Mouse (Mus musculus): ENCODE data around the gene Cdc45.

Cdc45 gene

GRCm38 (mm10) chr16:18788627-18789406, 23.0 kb downstream of the Cdc45 start:
- DNase-seq (ENCODE audit: low spot score in 2 of 2), result no peak

- DNase-seq (ENCODE audit: low spot score in 2 of 2), result no peak
These were observed 25.1 kb downstream of the Cdc45 start for GRCm38 (mm10) chr16:18786652-18787051.

DNA sequence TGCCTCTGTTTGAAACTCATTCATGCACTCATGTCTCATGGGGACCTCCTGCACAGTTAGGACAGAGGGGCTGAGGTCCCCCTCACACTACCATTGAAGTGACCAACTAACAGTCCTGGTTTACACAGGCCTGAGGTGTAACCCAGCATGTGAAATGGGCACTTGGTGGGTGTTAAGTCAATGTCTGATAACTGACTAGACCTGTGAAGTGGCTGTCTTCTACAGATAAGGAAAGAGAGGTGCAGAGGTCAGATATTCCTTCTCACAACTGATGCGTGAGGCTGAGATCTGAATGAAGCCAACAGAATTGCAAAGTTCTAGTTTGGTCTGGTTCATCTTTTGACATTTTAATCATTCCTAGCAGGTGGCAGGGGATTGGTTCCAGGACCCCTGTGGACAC, 26.3 kb downstream of the Cdc45 start:
- DNase-seq (ENCODE audit: low spot score in 2 of 2), result no peak

- DNase-seq (ENCODE audit: low spot score in 2 of 2), result no peak
These were observed 26.8 kb downstream of the Cdc45 start for GRCm38 (mm10) chr16:18785025-18785424.

DNA sequence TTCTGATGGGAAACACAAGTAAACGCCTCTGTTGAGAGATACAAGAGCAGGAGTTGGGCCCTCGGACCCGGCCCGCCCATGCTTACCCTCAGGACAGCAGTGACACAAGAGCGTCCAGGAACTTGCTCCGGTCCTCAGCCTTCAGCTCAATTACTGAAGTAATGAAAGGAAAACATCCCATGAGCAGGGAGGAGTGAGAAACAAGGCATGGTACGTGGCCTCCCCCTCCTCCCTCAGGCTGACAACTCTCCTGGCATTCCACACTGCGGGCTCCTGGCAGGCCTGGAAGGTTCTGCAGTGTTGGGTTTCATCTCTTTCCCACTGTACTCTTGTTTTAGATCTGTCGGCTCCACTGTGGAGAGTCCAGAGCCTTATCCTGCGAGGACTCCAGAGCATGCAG, 30.0 kb downstream of the Cdc45 start:
- DNase-seq (ENCODE audit: low spot score in 2 of 2), result no peak

DNA sequence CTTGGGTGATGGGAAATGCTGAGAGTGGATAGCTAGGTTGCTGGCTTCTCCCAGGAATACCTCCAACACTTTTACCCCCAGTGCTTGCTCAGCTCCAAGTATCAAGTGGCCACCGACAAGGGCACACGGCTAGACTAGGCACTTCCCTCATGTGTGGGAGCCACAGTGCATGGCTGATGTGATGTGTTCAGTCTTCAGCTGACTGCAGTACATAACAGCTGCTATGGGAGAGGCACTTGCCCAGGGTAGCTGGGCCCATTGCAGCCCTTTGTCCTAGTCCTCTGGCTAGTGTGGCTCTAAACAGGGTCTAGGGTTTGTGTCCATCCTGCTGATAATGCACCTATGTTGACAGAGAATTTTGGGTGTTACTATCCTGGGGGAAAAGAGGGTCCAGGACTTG, 33.3 kb downstream of the Cdc45 start:
- DNase-seq (ENCODE audit: low spot score in 2 of 2), result no peak

DNA sequence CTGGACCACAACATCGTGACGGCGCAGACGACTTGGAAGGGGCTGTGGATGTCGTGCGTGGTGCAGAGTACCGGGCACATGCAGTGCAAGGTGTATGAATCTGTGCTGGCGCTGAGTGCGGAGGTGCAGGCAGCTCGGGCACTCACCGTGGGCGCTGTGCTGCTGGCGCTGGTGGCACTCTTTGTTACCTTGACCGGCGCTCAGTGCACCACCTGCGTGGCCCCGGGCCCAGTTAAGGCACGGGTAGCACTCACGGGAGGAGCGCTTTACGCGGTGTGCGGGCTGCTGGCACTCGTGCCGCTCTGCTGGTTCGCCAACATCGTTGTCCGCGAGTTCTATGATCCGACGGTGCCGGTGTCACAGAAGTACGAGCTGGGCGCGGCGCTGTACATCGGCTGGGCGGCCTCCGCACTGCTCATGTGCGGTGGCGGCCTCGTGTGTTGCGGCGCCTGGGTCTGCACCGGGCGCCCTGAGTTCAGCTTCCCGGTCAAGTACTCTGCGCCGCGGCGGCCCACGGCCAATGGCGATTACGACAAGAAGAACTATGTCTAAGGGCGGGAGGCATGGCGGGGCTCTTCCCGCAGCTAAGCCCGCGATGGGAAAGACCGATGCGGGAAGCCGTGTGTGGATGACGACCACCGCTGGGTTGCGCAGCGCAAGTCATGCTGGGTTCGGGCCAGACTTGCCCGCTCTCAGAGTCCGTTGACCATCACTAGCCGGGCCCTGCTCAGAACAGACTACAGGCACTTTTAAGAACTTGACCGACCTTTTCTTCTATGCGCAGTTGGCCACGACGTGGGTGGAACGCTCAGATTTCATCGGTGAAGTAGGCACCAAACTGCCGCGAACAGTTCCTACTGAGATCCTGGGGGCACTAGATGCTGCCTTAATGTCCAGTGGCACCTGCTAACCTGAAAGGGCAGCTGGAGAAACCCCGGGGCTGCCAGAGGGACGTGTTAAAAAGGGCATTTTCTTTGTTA, 34.4 kb downstream of the Cdc45 start:
- DNase-seq (ENCODE audit: low spot score in 2 of 2), result no peak

DNA sequence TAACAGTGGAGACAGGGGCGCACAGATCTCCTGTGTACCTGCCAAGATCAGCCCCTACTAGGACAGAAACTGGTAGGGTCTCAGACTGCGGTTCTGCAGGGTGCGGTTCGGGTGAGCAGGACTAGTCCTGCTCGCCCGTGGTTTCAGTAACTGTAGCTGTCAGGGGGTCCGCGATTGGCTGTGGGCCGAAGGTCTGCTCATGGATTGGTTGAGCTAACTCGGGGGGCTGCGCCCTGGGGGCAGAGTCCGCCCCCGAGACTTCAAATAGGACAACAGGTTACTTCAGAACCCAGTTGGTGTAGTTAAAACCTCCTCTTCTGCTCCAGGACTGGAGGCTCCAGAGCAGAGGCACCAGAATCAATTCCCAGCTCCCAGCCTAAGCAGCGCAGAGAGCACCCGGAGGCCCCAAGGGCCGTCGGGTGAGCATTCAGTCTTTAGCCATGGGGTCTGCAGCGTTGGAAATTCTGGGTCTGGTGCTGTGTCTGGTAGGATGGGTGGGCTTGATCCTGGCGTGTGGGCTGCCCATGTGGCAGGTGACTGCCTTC, 35.2 kb downstream of the Cdc45 start, which contains the start of gene Cldn5:
Gene Cldn5, plus strand, starts transcription at position 292 of the 545 bp plus-strand sequence.
- DNase-seq (ENCODE audit: low spot score in 2 of 2), result no peak

GRCm38 (mm10) chr16:18775621-18776555, 35.9 kb downstream of the Cdc45 start:
- DNase-seq (ENCODE audit: low spot score in 2 of 2), result no peak

GRCm38 (mm10) chr16:18773936-18774335, 37.9 kb downstream of the Cdc45 start:
- DNase-seq (ENCODE audit: low spot score in 2 of 2), result no peak

DNA sequence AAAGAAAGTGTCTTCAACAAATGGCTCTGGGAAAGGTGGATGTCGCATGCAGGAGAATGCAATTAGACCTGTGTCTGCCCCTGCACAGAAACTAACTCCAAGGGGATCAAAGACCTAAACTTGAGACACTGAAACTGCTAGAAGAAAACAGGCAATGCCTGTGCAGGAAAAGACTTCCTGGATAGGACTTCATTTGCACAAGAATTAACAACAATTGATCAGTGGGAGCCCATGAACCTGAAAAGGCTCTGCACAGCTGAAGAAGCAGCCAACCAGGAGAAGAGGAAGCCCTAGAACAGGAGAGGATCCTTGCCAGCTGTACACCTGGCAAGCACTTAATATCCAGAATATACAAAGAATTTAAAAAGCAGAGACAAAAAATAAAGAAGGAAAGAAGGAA, 42.3 kb downstream of the Cdc45 start:
- no peak for DNase-seq (ENCODE audit: low spot score in 2 of 2)

- no peak for DNase-seq (ENCODE audit: low spot score in 2 of 2)
These were observed 45.4 kb downstream of the Cdc45 start for GRCm38 (mm10) chr16:18766390-18766789.

DNA sequence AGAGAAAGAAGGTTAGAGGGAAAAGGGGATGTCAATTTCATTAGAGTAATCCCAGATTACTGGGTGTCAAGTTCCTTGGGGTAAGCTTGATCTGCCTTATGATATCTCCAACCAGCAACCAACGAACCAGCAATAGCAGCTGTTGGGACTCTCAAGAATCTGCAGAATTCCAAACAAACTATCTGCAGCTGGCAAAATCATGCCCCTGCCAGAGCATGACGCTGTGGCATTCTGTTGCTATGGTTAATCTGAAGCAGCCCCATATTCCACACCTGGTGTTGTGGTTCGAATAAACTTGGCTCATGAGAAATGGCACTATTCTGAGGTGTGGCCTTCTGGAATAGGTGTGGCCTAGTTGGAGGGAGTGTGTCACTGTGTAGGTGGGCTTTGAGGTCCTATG, 48.8 kb downstream of the Cdc45 start:
- DNase-seq (ENCODE audit: low spot score in 2 of 2), result no peak

DNA sequence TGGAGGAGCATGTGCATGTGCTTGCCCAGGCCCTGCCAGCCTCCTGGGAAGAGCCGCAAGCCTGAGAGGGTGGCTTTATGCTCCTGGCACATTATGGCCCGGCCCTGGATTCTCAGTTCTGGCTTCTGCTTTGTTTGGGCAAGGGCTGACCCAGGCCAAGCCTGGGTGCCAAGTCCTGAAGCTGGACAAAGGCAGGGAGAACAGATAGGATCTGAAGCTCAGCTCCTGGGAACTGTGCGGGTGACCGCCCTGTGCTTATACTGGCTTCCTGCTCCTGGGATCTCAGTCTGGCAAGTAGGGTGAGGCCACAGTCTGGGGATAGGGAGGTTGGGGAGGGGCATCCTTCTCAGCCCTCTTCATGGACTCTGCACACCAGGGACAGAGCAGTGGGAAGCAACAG, 50.1 kb downstream of the Cdc45 start:
- no peak for DNase-seq (ENCODE audit: low spot score in 2 of 2)

DNA sequence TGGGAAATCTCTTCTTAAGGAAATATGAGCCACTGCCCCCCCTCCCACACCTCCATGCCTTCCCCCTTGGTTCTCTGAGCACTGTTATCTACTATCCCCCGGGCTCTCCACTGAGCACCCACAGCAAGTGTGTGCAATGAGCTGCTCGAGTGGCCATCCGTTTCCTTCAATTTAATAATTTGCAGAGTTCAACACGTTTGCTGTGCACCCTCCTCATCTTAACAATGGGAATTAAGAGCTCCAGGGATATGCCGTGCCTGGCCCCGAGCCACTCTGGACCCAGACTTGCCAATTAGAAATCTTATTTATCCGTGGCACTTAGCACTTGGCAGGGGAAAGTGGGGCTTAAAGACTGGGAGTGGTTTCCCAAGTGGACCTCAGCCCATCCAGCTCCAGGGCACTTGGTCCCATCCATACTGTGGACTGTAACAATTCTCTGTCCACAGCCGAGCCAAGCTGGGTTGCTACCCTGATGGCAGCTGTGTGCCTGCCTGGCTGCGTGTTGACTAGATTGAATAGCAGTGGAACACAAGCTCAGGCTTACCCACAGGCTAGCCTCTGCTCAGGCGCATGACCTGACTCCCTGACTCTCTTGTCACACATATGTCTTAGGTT, 59.8 kb downstream of the Cdc45 start:
- DNase-seq (ENCODE audit: low spot score in 2 of 2), result no peak

- no peak for DNase-seq (ENCODE audit: low spot score in 2 of 2)
These were observed 60.7 kb downstream of the Cdc45 start for GRCm38 (mm10) chr16:18751101-18751500.

- DNase-seq (ENCODE audit: low spot score in 2 of 2), result no peak
These were observed 65.3 kb downstream of the Cdc45 start for GRCm38 (mm10) chr16:18746268-18747122.

- DNase-seq (ENCODE audit: low spot score in 2 of 2), result no peak
These were observed 73.5 kb downstream of the Cdc45 start for GRCm38 (mm10) chr16:18738303-18738702.

DNA sequence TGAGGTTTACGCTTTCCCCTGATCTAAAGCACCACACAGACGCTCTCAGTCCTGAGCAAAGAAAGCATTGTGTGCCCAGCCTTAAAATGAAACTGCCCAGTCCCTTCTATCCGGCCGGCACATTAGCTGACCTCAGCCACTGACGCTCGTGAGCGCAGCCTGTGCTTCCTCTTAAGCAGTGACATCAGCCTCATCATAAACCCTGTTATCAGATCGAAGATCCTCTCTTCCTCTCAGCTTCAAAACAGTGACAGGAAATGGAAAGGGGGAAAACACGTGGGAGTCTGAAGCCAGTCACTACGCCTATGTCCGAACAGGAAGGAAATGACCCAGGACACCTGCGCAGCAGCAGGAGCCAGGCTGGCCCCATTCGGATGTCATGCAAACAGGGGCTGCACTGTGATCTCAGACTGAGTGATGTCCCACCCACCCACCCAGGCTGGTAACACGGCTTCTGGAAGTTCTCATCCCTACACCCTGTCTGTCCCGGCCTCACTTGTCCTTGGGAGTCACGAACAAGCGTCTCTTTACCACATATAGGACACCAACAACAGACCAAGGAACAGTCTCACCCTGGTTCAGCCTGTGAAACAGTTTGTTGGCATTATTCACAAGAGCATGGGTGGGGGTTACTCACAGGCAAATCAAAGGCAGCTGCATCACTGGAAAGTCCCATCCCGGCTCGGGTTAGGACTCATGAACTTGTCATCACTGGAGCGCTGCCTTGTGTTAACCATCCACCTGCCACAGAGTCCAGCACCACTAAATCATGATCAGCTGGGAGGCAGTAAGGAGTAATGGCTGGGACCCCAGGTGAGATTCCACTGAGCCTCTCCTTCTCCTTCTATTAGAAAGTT, 78.5 kb downstream of the Cdc45 start:
- DNase-seq (ENCODE audit: low spot score in 2 of 2), result no peak

Measured in spleen, postnatal 10 days (tissue).